Mouse (Mus musculus): ENCODE data around the gene Prkg1. TPM values are rescaled to one million over a fixed set of nuclear protein-coding genes. Genes with fewer than 3 reads are reported as not detected.

The Prkg1 gene
- total RNA-seq, 2 experiments from 2014 or later: 24.6 to 25.7 TPM

DNA sequence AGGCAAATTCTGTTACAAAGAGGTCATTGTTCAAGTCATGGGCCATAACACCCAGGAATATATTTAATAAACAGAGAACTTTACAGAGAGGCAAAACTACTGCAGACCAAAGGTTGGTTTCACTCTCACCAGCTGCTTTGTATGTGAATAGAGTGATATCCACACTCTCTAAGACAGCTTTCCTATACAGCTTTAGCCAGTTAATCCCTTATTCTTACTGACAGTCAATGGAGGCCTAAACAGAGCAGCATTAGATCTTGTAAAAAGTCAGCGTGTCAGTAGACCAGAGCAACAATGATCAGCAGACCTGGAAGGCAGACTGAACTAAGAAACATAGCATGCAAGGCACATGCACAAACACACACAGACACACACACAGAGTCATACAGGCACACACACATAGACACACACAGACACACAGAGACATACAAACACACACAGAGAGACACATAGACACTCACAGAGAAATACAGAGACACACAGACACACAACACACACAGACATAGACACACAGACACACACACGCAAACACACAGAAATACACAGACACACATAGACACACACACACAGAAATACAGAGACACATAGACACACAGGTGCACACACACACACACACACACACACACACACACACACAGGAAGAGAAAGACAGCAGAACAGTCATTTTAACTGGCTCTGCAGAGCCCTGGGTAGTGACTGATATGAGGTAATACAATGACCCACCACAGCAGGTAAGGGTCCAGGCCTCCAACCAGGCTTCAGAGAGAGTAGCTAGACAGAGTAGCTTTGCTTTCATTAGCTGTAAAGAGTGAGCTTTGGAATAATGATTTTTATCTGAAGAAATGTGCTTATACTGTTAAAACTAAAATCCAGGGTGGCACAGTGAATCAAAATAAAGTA, 723.6 kb downstream of the Prkg1 start:
- Histone ChIP-seq H3K27ac (no peak overlapping the region), H3K4me3 (no peak overlapping the region)
- no peak for DNase-seq (ENCODE audit: low spot score in 2 of 2)
- no peak for TF ChIP-seq CTCF (conservative IDR thresholded peaks at IDR 0.05)

DNA sequence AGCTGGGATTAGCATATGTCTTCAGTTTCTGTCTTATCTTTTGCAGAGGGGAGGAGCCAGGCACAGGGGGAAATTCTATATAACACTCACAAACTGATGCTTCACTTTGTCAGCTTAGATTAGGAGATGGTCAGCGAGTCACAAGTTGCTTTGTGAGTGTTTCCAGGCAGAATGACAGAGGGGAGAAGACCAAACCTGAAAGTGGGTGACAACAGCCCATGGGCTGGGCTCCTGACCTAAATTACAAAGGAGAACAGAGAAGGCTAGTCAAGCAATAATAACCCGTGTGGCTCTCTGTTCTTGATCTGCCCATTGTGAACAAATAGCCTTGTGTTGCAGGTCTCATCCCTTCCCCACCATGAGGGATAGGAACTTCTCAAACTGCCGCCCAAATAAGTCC, 725.9 kb downstream of the Prkg1 start:
- no peak for DNase-seq (ENCODE audit: low spot score in 2 of 2)
- TF ChIP-seq CTCF (conservative IDR thresholded peaks at IDR 0.05): no peak
- H3K4me3 ChIP-seq: no peak overlapping the region
- H3K27ac ChIP-seq: no peak overlapping the region

DNA sequence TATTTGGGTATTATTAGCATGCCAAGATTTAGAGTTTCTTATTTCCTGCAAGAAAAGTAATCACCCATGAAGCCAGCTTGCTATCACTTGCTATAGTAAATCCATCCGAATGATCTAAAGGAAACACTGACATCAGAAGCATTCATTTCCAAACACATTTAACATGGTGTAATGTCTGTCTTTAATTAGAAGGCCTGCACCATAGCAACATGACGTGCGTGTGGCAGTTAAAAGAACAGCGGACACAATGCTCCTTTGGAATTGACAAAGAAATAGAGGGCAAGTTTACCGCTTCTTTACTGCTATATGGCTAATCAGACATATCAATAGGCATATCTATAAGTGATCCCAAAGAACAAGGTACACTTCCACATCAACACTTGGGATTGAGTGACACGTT, 733.2 kb downstream of the Prkg1 start:
- TF ChIP-seq CTCF (conservative IDR thresholded peaks at IDR 0.05): no peak
- no peak overlapping the region for H3K4me3 ChIP-seq
- no peak for DNase-seq (ENCODE audit: low spot score in 2 of 2)
- no peak overlapping the region for H3K27ac ChIP-seq

DNA sequence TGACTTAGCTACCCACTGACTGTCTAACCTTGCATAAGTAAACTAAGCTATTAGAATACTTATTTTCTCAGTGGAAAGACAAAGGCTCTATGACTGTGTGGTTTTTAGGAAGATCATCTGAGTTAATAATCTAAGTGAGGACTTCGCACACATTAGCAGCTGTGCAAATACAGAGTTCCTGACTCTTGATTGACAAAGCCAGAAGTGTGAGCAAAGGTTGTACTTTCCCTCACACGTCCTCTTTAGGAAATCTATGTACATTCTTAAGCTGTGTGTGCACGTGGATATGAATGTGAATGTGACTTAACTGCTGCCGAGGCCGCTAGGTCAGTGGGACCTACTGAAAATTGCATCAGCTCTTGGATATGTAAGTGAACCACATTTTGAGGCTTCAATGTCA, 738.0 kb downstream of the Prkg1 start:
- no peak for TF ChIP-seq CTCF (conservative IDR thresholded peaks at IDR 0.05)
- no peak overlapping the region for H3K4me3 ChIP-seq
- no peak overlapping the region for H3K27ac ChIP-seq
- no peak for DNase-seq (ENCODE audit: low spot score in 2 of 2)

DNA sequence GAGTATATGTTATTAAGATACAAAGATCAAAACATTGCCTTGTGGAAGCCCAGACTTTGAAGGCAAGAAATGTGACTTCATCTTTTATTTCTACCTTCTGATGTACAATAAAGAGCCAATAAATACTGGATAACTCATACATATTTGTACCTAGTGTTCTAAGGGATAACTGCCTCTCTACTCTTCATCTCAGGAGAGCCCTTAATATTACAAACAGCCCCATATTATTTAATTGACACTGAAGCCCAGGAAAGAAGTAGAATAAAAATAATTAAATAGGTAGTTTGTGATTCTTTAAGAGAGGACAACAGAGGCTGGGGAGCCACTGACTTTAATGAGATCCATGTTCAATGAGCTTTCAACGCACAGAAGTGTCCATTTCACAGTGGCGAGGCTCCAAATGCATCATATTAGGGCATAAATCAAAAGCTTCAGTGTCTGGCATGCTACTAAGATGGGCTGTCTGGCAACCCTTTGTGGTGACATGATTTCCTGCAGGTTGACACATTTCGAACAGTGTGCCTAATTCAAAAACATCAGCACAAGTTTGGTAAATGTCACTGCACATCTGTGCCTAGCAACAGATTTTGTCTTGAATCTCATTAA, 753.2 kb downstream of the Prkg1 start:
- DNase-seq (ENCODE audit: low spot score in 2 of 2): no peak
- no peak overlapping the region for H3K27ac ChIP-seq
- no peak overlapping the region for H3K4me3 ChIP-seq
- TF ChIP-seq CTCF (conservative IDR thresholded peaks at IDR 0.05): no peak

DNA sequence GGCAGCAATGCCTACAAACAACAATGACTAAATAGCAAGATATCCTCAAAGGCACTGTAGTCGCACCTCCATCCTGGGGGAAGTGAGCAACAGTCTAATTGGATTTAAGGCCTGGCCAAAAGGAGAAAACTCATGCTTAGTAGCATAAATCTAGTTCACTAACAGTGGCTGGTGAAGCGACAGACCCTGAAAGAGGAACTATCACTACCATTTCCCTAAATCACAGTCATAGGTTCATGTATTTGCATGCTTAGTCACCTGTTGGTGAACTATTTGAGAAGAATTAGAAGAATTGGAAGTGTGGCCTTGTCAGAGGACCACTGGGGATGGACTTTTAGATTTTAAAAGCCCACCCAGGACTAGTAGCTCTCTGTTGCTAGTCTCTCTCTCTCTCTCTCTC, 766.3 kb downstream of the Prkg1 start:
- Histone ChIP-seq H3K4me3 (no peak overlapping the region), H3K27ac (no peak overlapping the region)
- no peak for DNase-seq (ENCODE audit: low spot score in 2 of 2)
- TF ChIP-seq CTCF (conservative IDR thresholded peaks at IDR 0.05): no peak

DNA sequence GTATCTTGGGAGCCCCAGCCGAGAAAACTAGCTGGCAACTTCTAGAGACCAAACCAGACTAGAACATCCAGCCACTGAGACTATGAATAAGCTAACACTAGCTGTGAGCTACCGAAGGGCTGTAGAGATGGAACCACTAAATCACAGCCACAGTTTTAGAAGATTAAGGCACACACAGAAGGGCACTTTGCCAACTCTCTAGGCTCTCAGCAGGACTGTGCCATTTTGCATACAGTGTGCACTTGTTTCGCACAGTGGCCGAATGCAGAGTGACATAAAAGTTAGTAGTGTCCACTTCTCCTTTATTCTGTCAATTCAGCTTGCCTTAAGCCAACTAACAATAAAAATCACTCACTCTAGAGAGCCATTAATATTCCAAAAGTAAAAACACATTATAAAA, 774.4 kb downstream of the Prkg1 start:
- no peak for TF ChIP-seq CTCF (conservative IDR thresholded peaks at IDR 0.05)
- H3K27ac ChIP-seq: no peak overlapping the region
- no peak for DNase-seq (ENCODE audit: low spot score in 2 of 2)
- H3K4me3 ChIP-seq: no peak overlapping the region

DNA sequence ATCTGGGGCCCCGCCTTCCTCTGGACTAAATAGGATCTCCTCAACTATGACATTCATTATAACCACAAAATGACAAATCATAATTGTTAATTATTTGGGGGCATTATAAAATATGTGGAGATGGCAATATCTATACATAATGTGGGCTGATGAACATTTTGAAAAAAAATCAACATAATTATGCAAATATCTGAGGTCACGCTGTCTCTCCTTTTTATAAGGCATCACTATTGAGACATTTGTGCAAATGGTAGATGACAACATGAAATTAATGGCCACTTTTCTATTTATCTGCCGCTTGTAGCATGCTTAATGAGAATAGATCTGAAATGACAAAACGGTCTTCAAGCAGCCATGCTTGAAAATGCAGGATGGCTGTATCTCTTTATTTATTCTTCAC, 782.4 kb downstream of the Prkg1 start:
- no peak for TF ChIP-seq CTCF (conservative IDR thresholded peaks at IDR 0.05)
- DNase-seq (ENCODE audit: low spot score in 2 of 2): no peak
- H3K27ac ChIP-seq: no peak overlapping the region
- no peak overlapping the region for H3K4me3 ChIP-seq

DNA sequence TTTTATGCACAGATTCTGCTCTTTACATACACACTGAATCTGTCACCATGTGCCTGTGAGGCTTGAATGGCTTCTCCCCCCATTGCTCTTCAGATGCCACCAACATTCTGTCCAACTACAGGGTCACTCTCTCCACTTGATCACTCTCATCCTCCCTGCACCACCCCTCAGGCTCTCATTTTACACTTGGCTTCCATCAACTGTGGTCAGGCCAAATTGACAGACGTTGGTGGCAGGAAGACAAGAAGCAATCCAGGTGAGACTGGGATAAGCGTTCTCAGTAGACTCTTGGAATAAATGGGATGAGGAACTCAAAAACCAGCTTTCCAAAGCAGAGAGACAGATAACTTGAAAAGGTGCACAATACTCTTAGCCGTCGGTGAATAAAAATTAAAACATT, 786.7 kb downstream of the Prkg1 start:
- Histone ChIP-seq H3K4me3 (no peak overlapping the region), H3K27ac (no peak overlapping the region)
- no peak for TF ChIP-seq CTCF (conservative IDR thresholded peaks at IDR 0.05)
- no peak for DNase-seq (ENCODE audit: low spot score in 2 of 2)

DNA sequence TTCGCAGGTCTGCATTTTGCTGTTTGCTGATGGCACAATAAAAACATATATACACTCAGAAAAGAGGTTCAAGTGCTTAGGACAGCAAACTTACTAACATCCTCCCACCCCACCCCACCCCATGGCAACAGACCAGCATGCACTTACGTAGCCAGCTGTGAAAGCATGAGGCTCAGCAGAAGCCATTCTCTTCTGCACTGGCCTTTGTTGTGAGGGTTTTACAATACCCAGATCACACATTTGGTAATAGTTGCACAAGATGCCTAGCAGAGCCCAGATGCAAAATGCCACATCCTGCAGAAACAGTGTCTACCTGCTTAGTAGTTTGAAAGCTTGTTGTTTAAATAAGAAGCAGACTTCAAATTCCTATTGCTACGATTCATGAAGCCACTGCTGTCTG, 814.2 kb downstream of the Prkg1 start:
- no peak for DNase-seq (ENCODE audit: low spot score in 2 of 2)
- no peak for TF ChIP-seq CTCF (conservative IDR thresholded peaks at IDR 0.05)
- no peak overlapping the region for H3K4me3 ChIP-seq
- no peak overlapping the region for H3K27ac ChIP-seq

DNA sequence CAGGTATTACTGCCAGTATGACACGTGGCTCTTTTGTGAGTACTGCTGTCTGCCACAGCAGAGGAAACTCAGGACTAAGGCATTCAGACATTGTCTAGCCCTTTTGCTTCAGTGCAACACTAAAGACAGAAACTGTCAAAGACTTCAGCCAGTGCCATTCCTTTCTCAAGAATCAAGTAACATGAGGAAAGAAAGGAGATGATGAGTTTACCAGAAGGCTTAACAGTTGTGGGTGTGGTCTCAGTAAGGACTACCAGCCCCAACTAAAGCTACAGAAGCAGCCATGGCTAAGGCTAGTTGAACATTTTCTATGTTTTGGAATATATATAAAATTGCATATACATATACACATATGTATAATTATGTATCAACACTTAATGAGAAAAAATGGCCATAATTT, 816.6 kb downstream of the Prkg1 start:
- DNase-seq (ENCODE audit: low spot score in 2 of 2): no peak
- TF ChIP-seq CTCF (conservative IDR thresholded peaks at IDR 0.05): no peak

DNA sequence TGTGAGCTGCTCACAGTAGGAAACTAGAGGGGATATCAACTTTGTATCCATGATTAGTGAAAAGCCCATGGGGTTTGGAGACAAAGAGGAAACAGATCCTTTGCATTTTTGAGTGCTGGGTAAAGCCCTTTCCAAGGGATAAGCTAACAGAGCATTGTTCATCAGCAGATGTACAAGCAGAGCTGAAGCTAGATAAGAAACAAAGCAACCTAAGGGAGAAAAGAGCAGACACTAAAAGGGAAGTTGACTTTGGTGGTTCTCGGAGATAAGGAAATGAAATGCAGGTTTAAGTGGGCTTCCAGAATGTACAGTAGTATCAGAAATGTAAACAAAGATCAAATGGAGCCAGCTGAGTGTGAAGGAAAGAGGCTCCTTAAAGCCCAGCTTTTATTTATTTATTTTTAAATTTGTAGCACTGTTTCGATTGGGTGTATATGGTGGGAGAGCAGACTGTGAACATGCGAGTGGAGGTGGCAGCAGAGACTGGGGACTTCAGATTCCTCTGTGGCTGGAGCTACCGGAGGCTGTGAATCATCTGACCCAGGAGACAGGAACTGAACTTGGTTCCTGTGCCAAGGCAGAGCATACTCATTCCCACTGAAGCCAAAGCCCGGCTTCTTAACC, 822.4 kb downstream of the Prkg1 start:
- TF ChIP-seq CTCF (conservative IDR thresholded peaks at IDR 0.05): no peak
- no peak for DNase-seq (ENCODE audit: low spot score in 2 of 2)
- H3K4me3 ChIP-seq: no peak overlapping the region

More for the DNA sequence above, 816.6 kb downstream of the Prkg1 start:
- H3K27ac ChIP-seq: no peak overlapping the region
- no peak overlapping the region for H3K4me3 ChIP-seq

DNA sequence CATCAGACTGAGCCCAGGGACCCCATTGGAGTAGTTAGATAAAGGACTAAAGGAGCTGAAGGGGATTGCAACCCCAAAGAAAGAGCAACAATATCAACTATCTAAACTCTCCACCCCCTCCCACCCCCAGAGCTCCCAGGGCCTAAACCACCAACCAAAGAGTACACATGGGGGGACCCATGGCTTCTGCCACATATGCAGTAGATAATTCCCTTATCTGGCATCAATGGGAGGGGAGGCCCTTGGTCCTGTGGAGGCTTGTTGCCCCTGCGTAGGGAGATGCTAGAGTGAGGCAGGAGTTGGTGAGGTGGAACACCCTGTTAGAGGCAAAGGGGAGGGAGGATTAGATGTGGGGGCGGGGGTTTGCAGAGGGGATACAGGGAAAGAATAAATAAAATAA, 826.8 kb downstream of the Prkg1 start:
- no peak for DNase-seq (ENCODE audit: low spot score in 2 of 2)
- Histone ChIP-seq H3K27ac (no peak overlapping the region), H3K4me3 (no peak overlapping the region)
- no peak for TF ChIP-seq CTCF (conservative IDR thresholded peaks at IDR 0.05)

More for the DNA sequence above, 822.4 kb downstream of the Prkg1 start:
- no peak overlapping the region for H3K27ac ChIP-seq
